Mouse (Mus musculus) WW6 (cell line): ENCODE measurements at regions not wholly inside any gene's neighbourhood (a gene's known extent, or its start where the extent isn't known, plus 50 kb on each side); places are given as distances from the start of the nearest gene placed in this dataset.

Experiments
- DNase-seq: peaks from one replicate; pipeline ENCODE4 v3.0.0-alpha.2; 2013; ENCODE audit warnings: low read depth, low spot score

DNA sequence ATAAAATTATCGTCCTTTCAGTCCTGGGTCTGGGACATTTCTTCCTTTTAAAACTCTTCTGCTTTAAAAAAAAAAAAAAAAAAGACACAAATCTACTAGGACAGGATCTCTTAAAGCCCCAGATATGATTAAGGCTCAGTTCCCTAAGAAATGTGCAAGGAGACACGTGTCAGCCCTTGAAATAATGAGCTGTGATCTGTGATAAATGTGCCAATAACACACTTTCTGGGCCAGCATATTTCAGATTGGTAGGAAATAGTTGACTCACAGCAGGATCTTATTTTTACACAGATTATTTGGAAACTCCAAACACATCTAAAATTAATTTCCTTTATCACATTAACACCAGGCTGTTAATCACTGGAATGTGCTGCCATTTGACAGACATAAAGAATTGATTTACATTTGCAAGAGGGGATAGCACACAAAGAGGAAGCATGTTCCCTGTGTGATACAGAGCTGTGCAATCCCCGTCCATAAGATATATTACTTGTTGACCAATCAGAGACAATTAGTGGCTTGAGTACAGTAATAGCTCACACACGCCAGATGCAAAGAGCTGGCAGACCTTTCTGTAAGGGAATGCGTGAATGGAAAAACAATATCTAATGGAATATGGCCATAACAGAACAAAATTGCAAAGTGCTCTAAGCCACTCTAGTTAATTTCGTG is 263.7 kb downstream of the Pax3 start:
- DNase-seq, result no peak

DNA sequence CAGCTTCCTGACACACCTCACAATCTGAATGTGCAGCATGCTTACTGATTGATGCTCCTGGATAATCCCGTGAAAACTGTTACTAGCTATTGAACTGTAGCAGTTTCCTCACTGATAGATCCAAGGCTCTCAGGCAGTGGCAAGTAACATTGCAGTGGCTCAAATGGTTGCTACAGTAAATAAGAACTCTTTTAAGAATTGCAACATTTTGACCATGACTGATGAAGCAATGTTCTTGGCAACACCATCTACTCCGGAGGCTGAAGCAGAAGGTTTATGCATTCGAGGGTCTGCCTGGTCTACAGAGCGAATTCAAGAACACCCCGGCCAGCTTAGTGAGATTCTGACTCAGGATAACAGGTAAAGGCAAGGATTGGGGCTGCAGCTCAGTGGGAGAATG is 264.7 kb downstream of the Pax3 start:
- no peak for DNase-seq

DNA sequence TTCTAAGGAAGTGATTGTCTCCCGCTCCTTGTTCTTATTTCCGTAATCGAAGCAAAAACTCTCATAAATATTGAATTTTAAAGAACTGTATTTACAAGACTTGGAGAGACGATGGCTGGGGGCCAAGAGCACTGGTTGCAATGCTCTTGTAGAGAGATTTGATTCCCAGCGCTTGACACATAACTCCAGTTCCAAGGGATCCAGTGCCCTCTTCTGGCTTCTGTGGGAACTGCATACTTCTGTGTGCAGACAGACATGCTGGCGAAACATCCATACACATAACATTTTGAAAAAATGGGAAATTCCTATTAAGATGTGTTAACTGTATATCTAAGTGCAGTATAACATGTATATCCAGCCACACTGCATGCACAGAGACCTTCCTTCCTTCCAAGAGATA is 266.3 kb downstream of the Pax3 start:
- no peak for DNase-seq

DNA sequence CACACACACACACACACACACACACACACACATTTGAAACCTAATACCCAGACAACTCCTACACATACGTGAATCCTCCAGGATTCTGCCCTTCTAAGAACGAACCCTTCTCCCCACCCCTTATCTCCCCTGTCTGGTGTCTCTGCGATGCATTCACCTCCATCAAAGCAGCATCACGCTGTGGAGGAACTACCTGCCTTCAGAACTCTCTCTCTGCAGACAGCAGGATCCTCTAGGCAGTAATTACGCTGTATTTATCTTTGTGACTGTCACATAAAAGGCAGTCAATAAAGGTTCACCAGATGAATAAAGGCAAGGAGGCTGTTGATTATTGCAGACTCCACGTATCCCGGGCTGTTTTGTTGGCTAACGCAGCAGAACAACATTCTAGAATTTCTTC is 267.4 kb downstream of the Pax3 start:
- DNase-seq, result no peak

DNA sequence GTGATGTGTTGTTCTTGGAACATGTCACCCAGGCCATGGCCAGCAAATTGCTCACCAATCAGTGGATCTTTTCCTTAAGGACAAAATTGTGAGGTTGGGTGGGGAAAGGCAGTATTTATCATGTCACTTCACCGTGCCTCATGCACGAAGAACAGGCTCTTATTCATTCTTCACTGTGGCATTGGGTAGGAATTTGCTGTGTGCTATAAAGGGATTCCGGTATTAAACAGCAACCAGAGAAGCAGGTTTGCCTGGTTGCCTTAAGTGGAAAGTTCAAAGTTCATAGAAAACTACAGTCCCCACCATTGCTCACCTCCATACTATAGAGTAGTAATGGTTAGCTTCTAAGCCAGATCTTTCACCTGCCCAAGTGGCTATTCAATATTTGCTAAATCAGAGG is 270.8 kb downstream of the Pax3 start:
- no peak for DNase-seq

DNA sequence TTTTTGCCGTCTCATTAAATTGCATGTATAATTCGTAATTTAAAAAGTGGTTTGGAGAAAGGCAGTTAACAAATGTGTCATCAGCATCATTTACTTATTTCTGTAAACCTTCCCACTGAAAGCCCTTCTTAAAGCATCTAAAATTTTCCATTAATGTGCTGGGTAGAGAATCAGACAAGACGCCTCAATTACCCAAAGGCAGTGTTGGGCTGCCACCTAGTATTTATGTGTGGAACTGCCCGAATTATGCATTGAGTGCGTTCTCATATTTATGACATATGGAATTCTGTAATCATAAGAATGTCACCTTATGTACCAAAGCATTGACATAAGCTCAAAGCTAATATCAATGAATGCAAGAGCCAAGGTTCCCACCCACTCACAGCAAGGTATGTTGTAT is 300.7 kb downstream of the Pax3 start:
- DNase-seq, result no peak

DNA sequence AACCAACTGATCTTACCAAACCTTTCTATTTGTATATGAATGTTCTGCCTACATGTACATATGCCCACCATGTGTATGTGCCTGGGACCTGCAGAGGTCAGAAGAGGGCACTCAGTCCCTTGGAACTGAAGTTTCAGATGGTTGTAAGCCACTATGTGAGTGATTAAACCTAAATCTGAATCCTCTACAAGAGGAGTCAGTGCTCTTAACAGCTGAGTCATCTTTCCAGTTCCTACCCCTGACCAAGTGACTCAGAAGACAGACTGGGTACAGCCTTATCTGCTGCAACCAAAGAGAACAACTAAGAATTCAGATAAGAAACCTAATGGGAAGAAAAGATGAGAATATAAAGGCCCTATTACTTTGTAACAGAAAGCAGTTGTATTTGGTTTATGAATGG is 317.9 kb downstream of the Pax3 start:
- no peak for DNase-seq

DNA sequence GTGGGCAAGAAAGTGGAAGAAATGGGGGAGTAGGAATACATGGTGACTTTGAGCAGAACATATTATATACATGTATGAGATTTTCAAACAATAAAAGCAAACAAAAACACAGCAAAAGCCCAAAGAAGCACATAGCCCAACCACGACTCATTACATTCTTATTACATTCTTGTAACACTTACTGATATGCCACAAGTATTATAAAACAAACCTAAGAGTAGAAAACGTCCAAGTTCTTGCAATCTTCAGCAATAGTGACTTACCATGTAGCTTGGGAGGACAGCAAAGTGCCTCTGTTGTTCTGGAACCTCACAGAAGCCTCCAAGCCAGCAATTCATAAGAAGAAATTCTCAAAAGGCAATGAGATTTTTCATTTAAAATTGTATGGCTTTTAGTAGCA is 326.8 kb downstream of the Pax3 start:
- no peak for DNase-seq

DNA sequence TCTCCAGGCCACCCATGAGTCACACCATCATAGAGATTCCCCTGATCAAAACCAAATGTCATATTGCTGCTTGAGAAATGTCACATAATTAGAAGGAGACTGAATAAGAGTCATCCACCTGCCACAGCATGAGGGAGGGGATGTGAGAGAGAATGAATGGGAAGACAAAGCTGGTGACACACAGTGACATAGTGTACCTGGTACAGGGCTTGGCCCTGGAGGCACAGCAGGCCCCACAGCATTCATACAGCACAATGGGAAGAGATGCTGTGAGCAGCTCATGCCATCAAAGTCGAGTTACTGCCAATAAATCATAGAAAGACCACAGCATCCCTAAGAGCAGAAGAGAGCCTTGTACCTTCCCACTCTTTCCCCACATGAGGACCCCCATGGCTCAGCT is 327.8 kb downstream of the Pax3 start:
- no peak for DNase-seq

DNA sequence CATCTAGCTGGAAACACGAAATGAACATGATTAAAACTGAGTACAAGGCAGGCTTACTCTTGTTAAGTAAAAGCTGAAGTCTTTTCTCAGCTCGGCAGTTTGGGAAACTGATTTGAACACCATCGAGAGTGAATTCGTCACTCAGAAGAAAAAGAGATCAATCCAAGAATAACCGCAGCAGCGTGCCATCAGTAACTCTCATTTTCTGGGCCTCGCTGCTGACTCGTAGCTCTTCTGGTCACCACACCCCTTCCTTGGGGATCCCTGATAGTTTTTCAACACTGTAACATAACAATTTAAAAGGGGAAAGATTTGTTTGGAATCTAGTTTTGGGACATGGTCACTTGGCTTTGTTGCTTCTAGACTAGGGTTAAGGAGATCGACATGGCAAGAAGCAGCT is 337.0 kb downstream of the Pax3 start:
- no peak for DNase-seq

DNA sequence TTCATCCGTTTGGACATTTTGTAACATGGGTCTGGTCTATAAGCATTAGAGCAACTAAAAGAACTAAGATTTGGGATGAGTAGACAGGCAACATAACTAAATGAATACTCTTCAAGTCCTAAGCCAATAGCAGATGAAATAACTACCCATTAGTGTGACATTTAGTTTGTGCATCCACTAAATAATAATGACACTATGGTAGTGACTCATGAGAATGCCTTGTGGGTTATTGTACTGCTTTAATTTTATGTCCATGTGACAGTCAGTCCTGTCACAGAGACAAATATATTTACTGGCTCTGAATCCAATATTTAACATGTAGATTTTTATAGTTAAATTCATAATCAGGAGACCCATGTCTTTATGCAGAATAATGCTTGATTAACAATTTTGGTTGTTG is 339.5 kb upstream of the Epha4 start:
- DNase-seq, result no peak

DNA sequence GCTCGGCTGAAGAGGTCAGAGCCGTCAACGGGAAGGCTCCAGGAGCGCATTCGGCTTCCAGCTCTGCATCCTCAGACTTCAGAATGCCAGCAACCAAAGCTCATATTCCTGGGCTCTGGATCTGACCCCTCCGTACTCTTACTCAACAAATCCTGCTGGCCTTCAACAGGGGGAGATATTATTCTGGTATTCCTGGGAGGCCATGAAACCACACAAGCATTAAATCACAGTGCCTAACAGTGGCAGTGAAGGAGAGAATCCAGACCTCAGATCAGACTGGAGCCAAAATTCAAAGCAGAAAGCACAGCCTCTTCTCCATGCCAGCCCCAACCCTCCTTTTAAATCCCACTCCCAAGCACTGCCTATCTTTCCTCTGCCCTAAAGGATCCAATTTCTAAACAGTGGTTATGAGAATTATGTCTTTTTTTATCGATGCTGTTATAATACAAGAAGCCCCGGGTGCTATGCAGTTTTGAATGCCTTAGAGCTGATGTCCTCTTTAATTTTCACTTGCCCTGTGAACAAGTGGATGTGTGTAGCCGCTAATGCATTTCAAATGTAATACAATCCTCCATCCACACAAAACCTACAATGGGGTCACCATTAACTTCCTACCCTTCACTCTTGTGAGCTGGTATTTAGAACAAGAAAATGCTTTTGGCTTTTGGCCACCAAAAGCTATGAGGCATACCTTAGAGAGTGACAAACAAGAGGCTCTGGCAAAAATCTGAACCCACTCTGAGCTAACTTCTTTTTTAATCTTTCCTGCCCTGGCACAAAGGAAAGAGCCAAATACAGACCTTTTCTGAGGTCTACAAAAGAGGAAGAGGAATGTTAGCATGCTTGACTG is 333.1 kb upstream of the Epha4 start:
- DNase-seq, result no peak

DNA sequence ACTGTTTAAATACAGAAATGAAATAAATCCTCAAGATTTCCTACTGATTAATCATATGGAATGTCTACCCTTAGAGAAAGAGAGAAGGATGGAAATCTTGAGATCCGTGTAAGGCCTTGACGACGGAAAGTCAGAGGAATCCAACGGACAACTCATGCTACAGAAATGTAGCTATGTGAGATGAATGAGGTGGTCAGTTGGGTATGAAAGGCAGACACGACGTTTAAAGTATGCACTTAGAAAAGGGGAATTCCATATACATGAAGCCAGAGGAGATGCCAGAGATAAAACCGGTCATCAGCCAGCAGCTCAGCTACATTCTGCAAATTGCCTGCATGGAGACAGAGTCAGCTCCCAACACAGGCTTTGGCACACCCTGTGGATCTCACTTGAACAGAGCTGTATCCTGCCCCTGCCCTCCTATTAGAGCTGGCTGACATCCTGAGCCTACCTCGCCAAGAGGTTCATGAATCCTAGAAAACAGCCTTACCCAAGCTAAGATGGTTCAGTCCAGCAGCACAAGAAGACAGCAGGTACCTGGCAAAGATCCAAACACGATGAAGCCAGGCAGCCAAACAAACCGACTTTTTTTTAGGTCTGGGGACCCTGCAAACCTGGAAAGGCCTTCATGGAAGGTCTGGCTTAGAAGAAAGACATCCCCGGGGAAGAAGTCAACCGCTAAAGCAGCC is 331.3 kb upstream of the Epha4 start:
- DNase-seq, result no peak

DNA sequence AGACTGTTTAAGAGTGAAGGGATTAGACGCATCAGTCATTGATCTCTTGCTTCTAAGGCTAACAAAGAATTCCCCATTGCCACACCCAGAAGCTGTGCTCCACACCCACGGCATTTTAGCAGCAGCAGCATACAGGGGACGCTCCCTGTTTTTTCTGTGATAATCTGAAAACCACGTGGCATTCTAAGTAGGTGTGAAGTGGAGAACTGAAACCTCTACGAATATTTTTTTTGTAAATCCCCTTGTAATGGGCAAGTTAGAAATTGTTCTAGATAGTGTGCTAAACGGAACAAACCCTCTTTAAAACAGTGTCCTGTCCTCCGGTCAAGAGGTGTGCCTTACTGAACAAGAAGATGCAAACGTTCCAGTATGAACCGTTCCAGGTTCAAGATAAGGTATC is 325.8 kb upstream of the Epha4 start:
- DNase-seq, result no peak

DNA sequence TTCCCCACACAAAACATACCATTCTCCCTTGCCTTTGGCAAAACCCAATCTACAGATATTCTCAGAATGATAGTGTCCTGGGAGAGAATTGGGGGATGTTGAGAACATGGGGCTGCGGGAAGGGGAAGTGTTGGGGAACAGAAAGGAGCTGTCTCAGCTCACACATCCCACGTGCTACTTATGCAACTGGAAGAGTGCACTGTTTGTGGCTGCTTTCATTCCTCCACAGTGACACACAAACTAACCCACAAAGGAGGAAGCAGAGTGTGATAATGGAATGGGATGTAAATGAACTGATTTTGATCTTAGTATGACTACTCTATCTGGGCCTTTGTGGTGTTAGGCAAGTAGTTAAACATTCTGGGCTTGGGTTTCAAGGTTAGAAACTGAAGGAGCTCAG is 317.3 kb upstream of the Epha4 start:
- no peak for DNase-seq

DNA sequence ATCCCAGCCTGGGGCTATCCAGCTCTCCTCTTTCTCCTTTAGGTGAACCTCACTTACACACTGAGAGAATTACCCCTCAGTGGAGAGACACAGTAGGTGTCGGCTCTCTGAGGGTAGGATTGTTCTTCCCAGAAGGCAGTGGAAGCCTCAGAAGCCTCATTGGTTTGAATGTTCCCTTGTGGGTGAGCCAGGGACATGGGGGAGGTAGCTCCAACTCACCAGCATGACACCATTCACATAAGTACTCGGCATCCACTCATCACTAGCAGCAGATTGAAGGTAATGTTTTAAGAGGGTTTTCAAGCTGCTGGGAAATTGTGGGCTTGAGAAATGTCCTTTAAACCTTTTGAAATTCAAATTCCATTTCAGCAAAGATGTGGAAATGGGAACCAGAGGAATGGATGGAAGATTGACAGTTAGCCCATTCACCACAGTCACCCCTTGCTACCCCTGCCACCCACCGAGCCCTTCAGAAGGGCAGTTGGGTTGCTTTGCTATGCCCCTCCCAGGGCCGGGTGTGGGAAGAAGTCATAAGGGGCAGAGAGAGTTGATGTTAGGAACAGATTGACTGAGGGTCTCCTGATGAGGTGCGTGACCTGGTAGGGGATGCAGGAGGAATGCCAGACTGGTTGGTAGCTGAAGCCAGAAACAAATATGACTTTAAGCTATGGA is 310.0 kb upstream of the Epha4 start:
- no peak for DNase-seq

DNA sequence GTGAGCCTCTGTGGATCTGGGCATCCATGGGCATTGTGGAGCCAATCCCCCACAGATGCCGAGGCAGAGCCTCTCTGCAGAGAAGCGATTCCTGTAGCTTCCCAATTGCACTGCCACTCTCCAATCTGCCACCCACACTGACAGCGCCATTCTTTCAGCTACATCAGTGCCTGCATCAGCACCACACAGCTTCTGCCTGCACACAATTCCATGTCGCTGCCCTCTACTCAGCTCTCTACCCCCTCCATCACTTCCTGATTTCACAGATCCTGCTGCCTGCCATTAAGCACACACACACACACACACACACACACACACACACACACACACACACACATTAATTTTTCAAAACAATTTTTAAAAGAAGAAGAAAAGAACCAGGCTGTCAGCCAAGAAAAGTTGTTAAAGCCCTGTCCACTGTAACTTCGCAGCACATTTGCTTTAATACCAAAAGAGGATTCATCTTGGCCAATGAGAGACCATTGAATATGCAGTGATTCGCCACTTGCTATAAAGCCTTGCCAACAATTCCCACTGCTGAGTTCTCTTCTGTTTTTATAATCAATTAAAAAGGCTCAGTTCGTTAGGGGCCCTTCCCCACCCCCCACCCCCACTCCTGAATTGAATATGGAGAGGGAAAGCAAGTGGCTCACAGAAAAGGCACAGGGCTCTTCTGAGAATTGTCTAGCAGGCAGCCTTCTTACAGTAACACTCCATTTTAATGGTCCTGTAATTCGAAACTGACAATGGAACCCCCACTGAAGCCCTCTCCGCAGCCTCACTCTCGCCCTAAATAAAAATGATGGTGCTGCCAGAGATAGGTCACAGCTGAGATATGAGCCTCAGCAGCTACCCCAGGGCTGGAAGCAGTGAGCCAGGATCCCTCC is 309.2 kb upstream of the Epha4 start:
- DNase-seq, result no peak

DNA sequence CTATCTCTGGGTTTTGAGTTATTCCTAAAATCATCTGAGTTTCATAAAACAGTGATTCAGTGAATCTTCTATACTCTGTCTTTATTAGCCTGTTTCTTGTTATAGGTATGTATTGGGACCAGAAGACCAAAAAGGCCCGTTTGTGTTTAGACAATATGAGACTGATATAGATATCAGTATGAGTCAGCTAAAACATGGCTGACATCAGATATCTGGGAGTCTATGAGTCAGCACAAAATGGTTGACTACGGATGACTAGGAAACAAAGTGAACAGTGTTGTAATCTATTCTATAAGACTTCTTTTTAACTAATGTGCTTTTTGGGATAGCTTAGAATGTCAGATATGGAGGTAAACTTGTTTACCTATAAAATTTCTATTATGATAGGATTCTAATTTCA is 305.2 kb upstream of the Epha4 start:
- DNase-seq, result no peak

DNA sequence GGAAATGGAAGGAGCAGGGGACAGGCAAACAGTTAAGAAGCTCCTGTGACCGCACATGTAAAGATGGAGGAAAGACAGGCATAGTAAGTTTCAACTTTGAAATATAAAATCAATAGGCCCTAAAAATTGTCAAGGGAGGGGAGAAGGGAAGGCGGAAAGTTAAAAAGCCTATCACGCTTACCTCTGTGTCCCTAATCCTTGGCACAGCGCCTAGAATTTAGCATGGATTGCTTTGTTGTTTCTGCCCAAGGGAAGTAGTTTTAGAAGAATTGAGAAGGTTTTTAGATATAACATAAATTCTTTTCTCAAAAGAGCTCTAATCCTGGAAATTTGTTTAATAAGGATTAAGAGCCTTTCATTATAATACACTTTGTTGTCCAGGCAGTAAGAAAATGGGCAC is 300.6 kb upstream of the Epha4 start:
- DNase-seq, result no peak

DNA sequence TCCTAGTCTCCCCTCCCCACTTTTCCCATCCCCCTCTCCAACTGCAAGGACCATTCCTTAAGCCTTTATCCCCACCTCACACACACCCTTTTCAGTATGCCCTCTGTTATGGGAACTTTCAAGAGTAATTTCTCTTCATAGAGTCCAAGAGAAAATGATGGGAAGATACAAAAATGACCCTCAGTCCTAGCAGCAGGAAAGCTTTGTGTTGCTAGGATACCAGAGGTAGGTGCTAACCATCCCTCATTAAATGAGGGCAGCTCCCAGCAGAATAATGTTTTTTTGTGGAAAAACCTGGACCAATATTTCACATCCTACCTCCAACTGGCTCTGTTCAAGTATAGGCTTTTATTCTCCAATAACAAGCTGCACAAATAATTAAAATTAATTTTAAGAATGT is 296.7 kb upstream of the Epha4 start:
- no peak for DNase-seq

DNA sequence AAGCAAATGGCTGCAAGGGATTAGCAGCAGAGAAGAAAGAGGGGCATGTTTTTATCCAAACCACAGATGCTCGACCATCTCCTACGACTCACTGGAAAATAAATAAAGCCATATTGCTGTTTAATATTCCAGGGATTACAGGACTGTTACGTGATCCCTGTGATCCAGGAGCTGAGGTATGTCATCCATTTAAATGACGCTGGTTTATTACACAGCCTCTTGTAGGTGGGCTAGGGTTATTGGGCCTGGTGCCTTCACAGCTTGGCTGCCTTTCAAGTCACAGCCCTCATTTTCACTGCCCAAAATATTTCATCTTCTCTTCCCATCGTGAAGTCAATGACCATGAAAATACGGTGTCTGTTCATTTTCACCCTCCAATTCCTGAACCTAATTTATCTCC is 276.1 kb upstream of the Epha4 start:
- no peak for DNase-seq
